Mouse (Mus musculus) cortical plate, adult 2 months (tissue): ENCODE measurements around the gene Chd3.

ENCODE experiments used
- CTCF ChIP-seq: fragments of 200-500 bp; IDR thresholded peaks from 2 replicates; pipeline ENCODE4 v1.5.1; 2011; ENCODE audit warnings: mild to moderate bottlenecking, control low read depth, low read length; ENCODE audit not compliant: insufficient read depth; ENCODE audit errors: extremely low read depth
- POLR2A ChIP-seq: fragments of 200-500 bp; IDR thresholded peaks from 2 replicates; pipeline ENCODE4 v1.6.1; 2011; ENCODE audit warnings: mild to moderate bottlenecking, low read length, control low read depth; ENCODE audit not compliant: insufficient read depth; ENCODE audit errors: extremely low read depth

GRCm38 (mm10) chr11:69305291-69305690, 63.9 kb downstream of the Chd3 start:
- TF ChIP-seq CTCF, result no peak
- TF ChIP-seq POLR2A, result no peak
